Mouse (Mus musculus) liver, embryonic 13.5 days (tissue): Measurements from ENCODE around the gene Meis1. TPM values are rescaled to one million over a fixed set of nuclear protein-coding genes. Genes with fewer than 3 reads are reported as not detected.

Experiments
- ATAC-seq: fragments of 200-750 bp; cut with Nextera tagmentation; 2 replicates; pipeline ENCODE4 v1.8.0; 2017; ENCODE audit warnings: low read depth, mild to moderate bottlenecking, moderate number of reproducible peaks, moderate library complexity
- DNase-seq: peaks from one replicate; pipeline ENCODE4 v3.0.0; 2022
- H3K27ac ChIP-seq: fragments of 300-500 bp; sonication (generic); 2 replicates; pipeline ENCODE4 v1.5.1; 2015; ENCODE audit warnings: moderate library complexity, mild to moderate bottlenecking, inconsistent platforms
- H3K27me3 ChIP-seq: fragments of 300-500 bp; sonication (generic); 2 replicates; pipeline ENCODE4 v1.6.1; 2015; ENCODE audit warnings: mild to moderate bottlenecking, inconsistent platforms
- H3K36me3 ChIP-seq: fragments of 300-500 bp; sonication (generic); 2 replicates; pipeline ENCODE4 v1.6.1; 2015; ENCODE audit warnings: mild to moderate bottlenecking, inconsistent platforms
- H3K4me1 ChIP-seq: fragments of 300-500 bp; sonication (generic); replicated peaks from 2 replicates; pipeline ENCODE4 v1.6.1; 2015; ENCODE audit warnings: inconsistent platforms
- H3K4me2 ChIP-seq: fragments of 300-500 bp; sonication (generic); 2 replicates; pipeline ENCODE4 v1.6.1; 2015; ENCODE audit warnings: inconsistent platforms, mild to moderate bottlenecking, moderate library complexity
- H3K4me3 ChIP-seq: fragments of 300-500 bp; sonication (generic); replicated peaks from 2 replicates; pipeline ENCODE4 v1.5.1; 2015; ENCODE audit warnings: mild to moderate bottlenecking, inconsistent platforms
- H3K9ac ChIP-seq: fragments of 300-500 bp; sonication (generic); 2 replicates; pipeline ENCODE4 v1.6.1; 2015; ENCODE audit warnings: mild to moderate bottlenecking, inconsistent platforms
- H3K9me3 ChIP-seq: fragments of 300-500 bp; sonication (generic); replicated peaks from 2 replicates; pipeline ENCODE4 v1.6.1; 2016; ENCODE audit warnings: inconsistent platforms
- WGBS: fragments of 180-500 bp; shearing (Covaris S2); methylation state at CpG from one replicate; pipeline ENCODE4 v1.1.7; 2015; ENCODE audit not compliant: insufficient replicate concordance; 5-methylcytosine and 5-hydroxymethylcytosine counted together
- polyA plus RNA-seq: library from polyadenylated mRNA; unstranded; fragments of >200 nt; fragmentation: Nextera tagmentation; extraction: Ambion mirVana; gene quantifications from 2 replicates; pipeline ENCODE4 v1.2.1, GENCODE M21; 2015

The Meis1 gene
- polyA plus RNA-seq, 1 experiment from 2014 or later = 10.7 TPM

DNA sequence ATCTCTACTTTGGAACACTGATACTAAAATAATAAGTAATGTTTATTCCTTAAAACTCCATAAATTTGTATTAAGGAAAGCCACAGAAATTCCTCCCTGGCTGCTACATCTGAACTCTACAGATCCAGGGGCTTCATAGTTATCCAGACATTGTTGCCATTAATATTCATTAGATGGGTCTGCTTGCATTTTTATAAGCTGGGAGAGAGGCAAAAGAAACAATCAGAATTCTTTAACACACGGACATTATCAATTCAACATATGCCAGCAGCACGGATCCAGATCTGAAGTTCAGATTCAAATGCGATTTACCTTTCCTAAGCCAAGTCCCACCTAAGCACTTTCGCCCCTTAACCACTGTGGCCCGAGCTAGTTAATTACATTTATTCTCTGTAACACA is 100.9 kb downstream of the Meis1 start:
- ATAC-seq (no peak), DNase-seq (no peak)
- H3K36me3 ChIP-seq = no peaks in the 10 kb centered on the region
- no peak overlapping the region for H3K4me2 ChIP-seq
- no peaks in the 10 kb centered on the region for H3K9me3 ChIP-seq
- WGBS = 75% methylated on average over 5 of the region's 5 CpGs
- no peaks in the 10 kb centered on the region for H3K27me3 ChIP-seq
- no peak overlapping the region for H3K9ac ChIP-seq
- H3K4me3 ChIP-seq = no peak overlapping the region
- H3K27ac ChIP-seq = no peak overlapping the region
- H3K4me1 ChIP-seq = no peaks in the 10 kb centered on the region

DNA sequence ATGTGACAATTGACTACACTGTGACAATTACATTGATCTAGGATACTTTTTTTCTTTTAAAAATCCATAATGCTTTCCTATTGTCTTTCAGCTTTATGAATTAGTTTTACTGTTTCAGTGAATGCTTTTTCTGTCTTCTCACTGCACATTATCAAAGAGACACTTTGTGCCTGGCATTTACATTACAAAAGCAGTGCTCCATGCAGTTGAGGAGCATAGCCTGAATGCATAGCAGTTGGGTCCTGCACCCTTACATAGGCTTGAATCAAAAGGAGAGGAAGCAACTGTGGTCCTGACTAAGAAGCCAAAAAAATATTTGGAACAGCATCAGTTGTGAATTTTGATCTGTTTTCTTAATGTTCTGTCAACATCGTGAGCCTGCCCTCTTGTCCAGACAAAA is 105.5 kb downstream of the Meis1 start:
- DNase-seq (no peak), ATAC-seq (no peak)
- H3K27me3 ChIP-seq = no peaks in the 10 kb centered on the region
- H3K36me3 ChIP-seq = no peaks in the 10 kb centered on the region
- 59% methylated on average over 1 of the region's 1 CpGs for WGBS
- H3K4me3 ChIP-seq = no peak overlapping the region
- no peak overlapping the region for H3K4me2 ChIP-seq
- H3K4me1 ChIP-seq = no peaks in the 10 kb centered on the region
- H3K27ac ChIP-seq = no peak overlapping the region
- no peaks in the 10 kb centered on the region for H3K9me3 ChIP-seq
- no peak overlapping the region for H3K9ac ChIP-seq

DNA sequence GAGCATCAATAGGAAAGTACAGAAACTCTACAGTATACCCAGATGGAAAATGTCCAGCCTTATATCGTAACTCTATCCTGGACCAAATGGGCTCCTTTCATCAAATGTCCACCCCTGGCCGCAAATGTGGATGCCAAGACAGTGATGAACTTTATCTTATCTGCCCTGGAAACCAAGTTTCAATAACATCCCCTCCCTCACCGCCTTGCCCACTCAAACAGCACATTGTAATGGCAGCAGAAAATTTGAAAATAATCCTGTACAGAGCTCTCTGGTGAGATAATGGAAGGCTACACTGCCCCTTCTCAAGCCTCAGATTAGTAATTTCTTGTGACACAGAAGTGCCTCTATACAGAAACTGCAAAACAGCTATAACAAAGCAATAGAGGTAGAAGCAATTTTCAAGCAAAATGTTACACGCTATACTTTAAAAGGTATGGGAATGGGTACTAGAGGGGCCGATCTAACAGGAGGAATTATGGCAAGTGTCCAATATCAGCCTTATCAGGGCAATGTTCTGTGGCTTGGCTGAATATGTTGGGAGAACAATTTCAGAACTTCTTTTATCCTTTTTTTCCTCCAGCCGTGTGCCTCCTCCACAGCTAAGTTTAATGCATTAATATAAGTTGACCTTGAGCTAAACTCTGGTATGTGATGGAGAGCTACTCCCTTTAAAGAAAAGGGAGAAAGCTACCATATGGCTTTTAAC is 106.3 kb downstream of the Meis1 start:
- H3K4me3 ChIP-seq = no peak overlapping the region
- no peak for ATAC-seq
- no peak overlapping the region for H3K27ac ChIP-seq
- no peak overlapping the region for H3K9ac ChIP-seq
- H3K9me3 ChIP-seq = no peaks in the 10 kb centered on the region
- H3K4me2 ChIP-seq = no peak overlapping the region
- no peak for DNase-seq
- H3K36me3 ChIP-seq = no peaks in the 10 kb centered on the region
- 61% methylated on average over 6 of the region's 6 CpGs for WGBS
- H3K4me1 ChIP-seq = no peaks in the 10 kb centered on the region
- H3K27me3 ChIP-seq = no peaks in the 10 kb centered on the region

DNA sequence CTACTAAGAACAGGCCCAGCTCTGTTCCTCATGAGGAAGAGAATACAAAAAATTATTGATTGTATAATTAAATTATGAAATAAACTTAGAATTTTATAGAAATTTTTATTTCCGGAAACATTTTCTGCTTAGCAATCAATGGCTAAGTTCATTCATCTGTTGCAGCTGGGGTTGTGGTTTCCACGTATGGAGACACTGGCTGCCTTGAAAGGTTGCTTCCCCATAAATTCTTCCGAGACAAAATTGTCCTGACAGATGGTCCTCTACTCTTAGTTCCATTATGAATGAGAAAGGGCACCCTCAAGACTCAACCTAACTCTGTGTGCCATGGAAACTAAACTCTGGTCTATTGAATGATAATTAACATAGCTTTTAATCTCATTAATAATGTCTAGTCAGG is 111.9 kb downstream of the Meis1 start:
- H3K9ac ChIP-seq = no peak overlapping the region
- no peaks in the 10 kb centered on the region for H3K36me3 ChIP-seq
- no peak overlapping the region for H3K27ac ChIP-seq
- H3K4me3 ChIP-seq = no peak overlapping the region
- H3K4me2 ChIP-seq = no peak overlapping the region
- no peaks in the 10 kb centered on the region for H3K4me1 ChIP-seq
- H3K27me3 ChIP-seq = no peaks in the 10 kb centered on the region
- DNase-seq (no peak), ATAC-seq (no peak)
- 57% methylated on average over 3 of the region's 3 CpGs for WGBS
- H3K9me3 ChIP-seq = no peaks in the 10 kb centered on the region

DNA sequence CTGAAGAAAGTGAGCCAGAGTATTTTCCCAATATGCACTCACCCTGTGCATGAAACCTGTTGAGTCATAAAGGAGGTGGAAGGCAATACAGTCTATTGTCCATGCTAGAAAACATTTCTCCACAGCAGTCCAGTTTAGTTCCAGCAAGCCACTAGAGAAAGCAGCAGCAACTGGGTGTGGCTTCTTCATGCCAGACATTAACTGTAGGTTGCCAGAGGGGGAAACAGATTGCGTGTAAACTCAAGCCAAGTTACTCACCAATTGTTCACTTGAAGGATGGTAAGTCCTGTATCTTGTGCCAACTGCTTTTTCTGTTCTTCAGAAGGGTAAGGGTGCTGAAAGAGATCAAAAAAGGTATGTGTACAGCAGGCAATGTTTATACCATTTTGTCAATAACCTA is 113.4 kb downstream of the Meis1 start:
- H3K4me1 ChIP-seq = no peaks in the 10 kb centered on the region
- H3K4me3 ChIP-seq = no peak overlapping the region
- no peaks in the 10 kb centered on the region for H3K9me3 ChIP-seq
- no peak overlapping the region for H3K27ac ChIP-seq
- ATAC-seq (no peak), DNase-seq (no peak)
- no peak overlapping the region for H3K4me2 ChIP-seq
- no peaks in the 10 kb centered on the region for H3K27me3 ChIP-seq
- 43% methylated on average over 1 of the region's 1 CpGs for WGBS
- no peak overlapping the region for H3K9ac ChIP-seq
- no peaks in the 10 kb centered on the region for H3K36me3 ChIP-seq

DNA sequence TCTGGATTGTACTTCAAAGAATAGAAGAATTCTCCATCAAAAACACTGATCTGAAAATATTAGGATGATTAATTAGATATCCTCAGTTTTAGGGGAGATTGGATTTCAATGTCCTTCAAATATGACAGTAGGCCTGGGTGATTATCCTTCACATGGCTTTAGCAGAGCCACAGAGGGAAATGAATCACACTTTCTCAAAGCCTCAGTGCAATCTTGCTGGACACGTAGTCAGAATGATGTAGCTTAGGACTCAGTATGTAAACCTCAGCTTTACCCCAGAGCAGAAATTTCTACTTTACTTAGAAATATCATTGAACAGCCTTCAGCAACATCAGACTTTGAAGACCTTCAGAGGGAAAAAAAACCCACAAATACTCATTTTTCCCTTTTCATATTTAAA is 113.9 kb downstream of the Meis1 start:
- Histone ChIP-seq H3K9me3 (no peaks in the 10 kb centered on the region), H3K4me1 (no peaks in the 10 kb centered on the region), H3K4me2 (no peak overlapping the region), H3K27ac (no peak overlapping the region), H3K4me3 (no peak overlapping the region), H3K27me3 (no peaks in the 10 kb centered on the region), H3K9ac (no peak overlapping the region), H3K36me3 (no peaks in the 10 kb centered on the region)
- ATAC-seq (no peak), DNase-seq (no peak)
- 50% methylated on average over 1 of the region's 1 CpGs for WGBS

DNA sequence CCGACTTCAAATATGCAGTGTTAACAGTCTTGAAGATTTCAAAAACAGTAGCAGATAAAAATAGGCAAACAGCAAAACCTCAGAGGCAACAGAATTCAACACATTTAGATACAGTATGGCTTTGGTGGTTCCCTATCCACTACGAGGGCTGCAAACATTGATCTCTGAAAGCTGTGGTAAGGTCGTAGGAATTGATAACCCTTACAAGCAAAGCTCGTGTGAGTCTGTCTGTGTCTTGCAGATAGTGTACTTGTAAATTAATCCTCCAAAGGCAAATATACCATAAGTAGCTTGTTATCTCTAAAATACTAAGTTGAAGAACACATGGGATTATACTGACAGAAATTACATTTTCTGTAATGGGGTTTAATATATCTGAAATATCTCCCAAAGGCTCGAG is 114.5 kb downstream of the Meis1 start:
- H3K4me2 ChIP-seq = no peak overlapping the region
- no peak overlapping the region for H3K27ac ChIP-seq
- no peaks in the 10 kb centered on the region for H3K36me3 ChIP-seq
- no peaks in the 10 kb centered on the region for H3K9me3 ChIP-seq
- ATAC-seq = 0 out of 2 replicates have a peak, but pooled peaks have one; percentile 43
- no peak for DNase-seq
- H3K9ac ChIP-seq = no peak overlapping the region
- H3K4me3 ChIP-seq = no peak overlapping the region
- peaks cover 3% of the 10 kb centered on the region for H3K4me1 ChIP-seq
- 15% methylated on average over 5 of the region's 5 CpGs for WGBS
- no peaks in the 10 kb centered on the region for H3K27me3 ChIP-seq

DNA sequence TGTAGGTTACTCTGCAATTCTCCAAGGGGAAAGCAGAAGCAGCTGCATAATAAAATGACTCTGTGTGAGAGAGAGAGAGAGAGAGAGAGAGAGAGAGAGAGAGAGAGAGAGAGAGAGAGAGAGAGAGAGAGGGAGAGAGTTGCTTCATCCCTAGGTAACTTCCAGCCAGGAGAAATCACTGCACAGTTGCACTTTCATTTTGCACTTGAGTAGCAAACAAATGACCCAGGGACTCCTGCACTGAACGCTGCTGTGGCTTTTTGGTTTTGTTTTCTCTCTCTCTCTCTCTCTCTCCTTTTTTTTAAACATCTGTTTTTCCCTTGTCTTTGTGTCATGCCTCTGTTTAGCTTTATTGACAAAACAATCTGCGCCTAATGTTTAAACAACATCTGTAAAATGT is 118.3 kb downstream of the Meis1 start:
- no peak overlapping the region for H3K4me3 ChIP-seq
- H3K27me3 ChIP-seq = no peaks in the 10 kb centered on the region
- no peak for DNase-seq
- WGBS = 47% methylated on average over 2 of the region's 2 CpGs
- peaks cover 23% of the 10 kb centered on the region for H3K4me1 ChIP-seq
- ATAC-seq = no peak
- H3K9me3 ChIP-seq = no peaks in the 10 kb centered on the region
- H3K9ac ChIP-seq = no peak overlapping the region
- H3K4me2 ChIP-seq = no peak overlapping the region
- H3K27ac ChIP-seq = no peak overlapping the region
- H3K36me3 ChIP-seq = no peaks in the 10 kb centered on the region

DNA sequence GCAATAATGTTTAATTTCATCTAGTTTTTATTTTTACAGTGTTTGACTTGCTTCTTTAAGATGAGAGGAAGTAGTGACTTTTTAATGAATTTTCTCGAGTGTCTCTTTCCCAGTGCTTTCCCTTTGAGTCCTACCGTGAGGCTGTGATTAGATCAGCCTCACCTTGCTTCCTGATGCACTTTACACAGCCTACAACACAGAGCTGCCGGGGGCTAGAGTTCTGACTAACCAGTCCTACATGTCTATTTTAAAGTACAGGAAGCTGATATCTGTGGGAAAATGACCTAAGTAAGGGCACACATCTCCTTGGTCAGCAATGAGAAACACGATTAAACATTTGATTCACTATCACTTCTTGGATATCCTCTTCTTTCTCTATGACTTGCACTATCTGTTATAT is 119.9 kb downstream of the Meis1 start:
- Histone ChIP-seq H3K9me3 (no peaks in the 10 kb centered on the region), H3K9ac (no peak overlapping the region), H3K4me2 (no peak overlapping the region), H3K27ac (no peak overlapping the region), H3K4me1 (peaks cover 23% of the 10 kb centered on the region), H3K4me3 (no peak overlapping the region), H3K36me3 (no peaks in the 10 kb centered on the region), H3K27me3 (no peaks in the 10 kb centered on the region)
- DNase-seq = no peak
- no peak for ATAC-seq
- 25% methylated on average over 4 of the region's 4 CpGs for WGBS

DNA sequence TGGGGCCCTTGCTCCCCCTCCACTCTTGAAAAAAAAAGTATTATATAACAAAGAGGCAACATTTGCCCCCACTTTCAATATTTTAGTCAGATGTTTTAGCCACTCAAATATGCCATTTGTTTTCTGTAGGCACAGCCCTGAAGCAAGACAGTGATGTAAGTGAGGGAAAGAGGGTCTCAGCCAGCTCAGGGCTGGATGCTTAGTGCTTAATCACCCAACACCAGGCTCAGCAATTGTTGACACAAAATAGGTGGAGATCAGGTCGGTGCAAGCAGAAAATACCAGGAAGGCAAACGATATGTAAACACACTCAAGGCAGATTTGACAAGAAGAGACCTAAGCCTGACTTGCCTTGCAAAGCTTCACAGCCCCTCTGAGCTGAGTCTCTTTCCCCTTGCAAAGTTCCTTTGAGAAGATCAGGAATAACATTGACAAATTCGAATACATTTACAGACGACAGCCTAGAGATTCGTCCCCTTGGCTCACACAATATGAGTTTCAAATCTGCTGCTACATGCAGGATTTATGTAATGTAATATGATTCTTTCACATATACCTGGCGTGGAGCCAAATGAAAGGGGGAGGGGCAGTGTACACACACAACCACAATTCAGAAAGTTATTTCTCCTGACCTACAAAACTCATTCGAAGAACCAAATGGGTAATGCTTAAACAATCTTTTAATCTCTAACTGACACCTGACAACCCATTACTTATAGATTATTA is 120.7 kb downstream of the Meis1 start:
- DNase-seq (no peak), ATAC-seq (no peak)
- H3K27me3 ChIP-seq = no peaks in the 10 kb centered on the region
- peaks cover 23% of the 10 kb centered on the region for H3K4me1 ChIP-seq
- no peak overlapping the region for H3K4me3 ChIP-seq
- H3K9me3 ChIP-seq = no peaks in the 10 kb centered on the region
- no peak overlapping the region for H3K27ac ChIP-seq
- 26% methylated on average over 7 of the region's 7 CpGs for WGBS
- H3K36me3 ChIP-seq = no peaks in the 10 kb centered on the region
- H3K9ac ChIP-seq = no peak overlapping the region
- no peak overlapping the region for H3K4me2 ChIP-seq

DNA sequence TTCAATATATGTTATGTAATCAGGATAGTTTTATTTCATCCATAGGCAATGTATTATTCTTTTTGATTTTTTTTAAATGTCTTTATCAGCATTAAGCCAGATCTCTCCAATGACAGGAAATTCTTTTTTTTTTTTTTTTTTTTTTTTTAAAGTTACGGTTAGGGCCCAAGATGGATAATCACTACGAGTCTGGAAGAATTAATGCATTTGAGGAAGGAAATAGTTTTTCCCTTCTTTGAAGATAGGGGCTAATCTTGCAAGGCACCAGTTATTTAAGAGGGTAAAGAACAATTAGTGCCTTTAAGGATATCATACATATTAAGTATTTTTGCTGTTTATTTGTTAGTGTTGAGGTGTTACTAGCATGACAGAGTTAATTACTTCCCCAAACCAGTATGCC is 121.5 kb downstream of the Meis1 start:
- H3K4me3 ChIP-seq = no peak overlapping the region
- H3K9ac ChIP-seq = no peak overlapping the region
- no peak overlapping the region for H3K27ac ChIP-seq
- H3K9me3 ChIP-seq = no peaks in the 10 kb centered on the region
- ATAC-seq = no peak
- DNase-seq = no peak
- H3K36me3 ChIP-seq = no peaks in the 10 kb centered on the region
- no peak overlapping the region for H3K4me2 ChIP-seq
- H3K27me3 ChIP-seq = no peaks in the 10 kb centered on the region
- 28% methylated on average over 2 of the region's 2 CpGs for WGBS
- H3K4me1 ChIP-seq = peaks cover 23% of the 10 kb centered on the region

DNA sequence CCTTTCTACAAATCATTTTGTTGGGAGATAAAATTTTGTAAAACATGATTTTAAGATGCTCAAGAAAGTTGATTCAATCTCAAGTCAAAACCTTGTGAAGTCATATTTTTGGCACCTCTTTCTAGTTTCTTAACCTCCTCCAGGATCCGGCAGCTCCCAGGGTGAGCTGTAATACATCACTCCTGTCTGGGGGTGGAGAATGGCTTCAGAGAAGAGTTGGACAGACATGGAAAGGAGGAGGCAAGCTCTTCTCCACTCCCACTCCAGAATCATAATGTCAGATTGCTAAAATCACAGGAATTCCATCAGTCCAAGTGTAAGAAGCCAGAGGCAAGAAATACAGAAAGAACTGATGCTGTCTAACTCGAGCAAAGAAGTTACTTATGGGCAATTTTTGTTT is 126.3 kb downstream of the Meis1 start:
- WGBS = 49% methylated on average over 2 of the region's 2 CpGs
- peaks cover 13% of the 10 kb centered on the region for H3K4me1 ChIP-seq
- H3K27ac ChIP-seq = no peak overlapping the region

More for the DNA sequence above, 126.3 kb downstream of the Meis1 start:
- H3K9ac ChIP-seq = no peak overlapping the region
- no peaks in the 10 kb centered on the region for H3K36me3 ChIP-seq
- no peak for ATAC-seq
- no peak for DNase-seq
- no peak overlapping the region for H3K4me2 ChIP-seq
- H3K9me3 ChIP-seq = no peaks in the 10 kb centered on the region
- no peak overlapping the region for H3K4me3 ChIP-seq
- H3K27me3 ChIP-seq = no peaks in the 10 kb centered on the region
